Mouse (Mus musculus) liver, adult 2 months (tissue): ENCODE results near the gene March8.

Experiments
- CTCF ChIP-seq: fragments of 200-500 bp; IDR thresholded peaks from 2 replicates; pipeline ENCODE4 v1.5.1; 2011; ENCODE audit warnings: low read depth, low read length, control low read depth
- POLR2A ChIP-seq: fragments of 200-500 bp; IDR thresholded peaks from 2 replicates; pipeline ENCODE4 v1.6.1; 2011; ENCODE audit warnings: low read length, control low read depth; ENCODE audit not compliant: insufficient read depth; ENCODE audit errors: extremely low read depth

DNA sequence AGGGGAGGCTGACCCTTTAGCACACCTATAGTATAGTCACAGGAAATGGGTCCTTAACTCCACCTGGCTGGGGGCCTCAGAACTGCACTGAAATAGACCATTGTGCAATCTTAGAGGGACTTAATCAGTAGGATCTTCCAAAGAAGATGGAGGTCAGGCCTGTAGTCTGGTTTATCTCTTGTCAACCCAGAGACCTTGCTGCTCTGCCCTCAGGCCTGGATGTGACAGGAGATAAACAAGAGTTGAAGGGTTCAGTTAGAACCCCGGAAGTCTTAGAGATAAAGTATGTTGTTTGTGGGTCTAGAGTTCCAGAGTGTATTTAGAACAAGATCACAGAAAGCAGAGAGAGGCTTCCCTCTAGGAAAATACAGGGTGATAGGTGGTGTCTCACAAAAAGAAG lies 118.7 kb downstream of the March8 start:
- no peak for TF ChIP-seq CTCF
- TF ChIP-seq POLR2A, result no peak
